Mouse (Mus musculus): ENCODE data around the gene Hexb. TPM values are rescaled to one million over a fixed set of nuclear protein-coding genes. Genes with fewer than 3 reads are reported as not detected.

Hexb gene
- polyA plus RNA-seq, 1 experiment from 2014 or later: 273 TPM

DNA sequence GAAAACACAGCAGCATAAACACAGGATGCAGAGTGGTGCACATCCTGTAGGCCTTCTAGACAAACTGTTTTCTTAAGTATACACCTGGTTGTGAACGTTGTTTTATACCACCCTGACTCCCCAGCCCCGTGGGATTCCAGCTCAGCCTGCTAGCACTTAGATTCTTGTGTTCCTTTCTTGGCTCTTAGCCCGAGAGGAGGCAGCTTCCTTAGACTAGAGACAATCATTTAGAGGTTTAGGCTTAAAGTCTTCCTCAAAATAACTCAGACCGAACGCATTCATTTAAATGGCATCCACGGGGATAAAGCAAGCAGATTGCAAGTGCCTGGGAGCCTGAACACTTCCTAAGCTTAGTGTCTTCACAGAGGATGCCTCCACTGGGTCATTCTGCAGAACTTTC lies 44.6 kb upstream of the Hexb start:
- H3K9me3 ChIP-seq (ENCODE audit: control insufficient read depth): no peaks in the 10 kb centered on the region
- H3K4me1 ChIP-seq (replicated peaks; ENCODE audit: control insufficient read depth, insufficient read depth, low read length): peaks cover 17% of the 10 kb centered on the region; the same call in 1 of the 2 replicates
- WGBS: 13% methylated on average over 6 of the region's 6 CpGs
- peak overlapping the region; percentile 73 for H3K4me2 ChIP-seq (replicated peaks; ENCODE audit: low read depth)
- no peaks in the 10 kb centered on the region for H3K27me3 ChIP-seq (replicated peaks; ENCODE audit: control insufficient read depth, insufficient read depth, low read length)
- no peak overlapping the region for H3K27ac ChIP-seq (ENCODE audit: low read depth, low read length)
- no peak for ATAC-seq
- peaks cover 30% of the 10 kb centered on the region for H3K36me3 ChIP-seq (ENCODE audit: control insufficient read depth, insufficient read depth)
- TF ChIP-seq CTCF (IDR thresholded peaks at IDR 0.05; ENCODE audit: low read depth): no peak
- H3K9ac ChIP-seq (ENCODE audit: low read depth, low read length): peak overlapping the region; percentile 80; the same call in 1 of the 2 replicates
- peak overlapping the region; percentile 86 for H3K4me3 ChIP-seq (ENCODE audit: low read depth, low read length)

DNA sequence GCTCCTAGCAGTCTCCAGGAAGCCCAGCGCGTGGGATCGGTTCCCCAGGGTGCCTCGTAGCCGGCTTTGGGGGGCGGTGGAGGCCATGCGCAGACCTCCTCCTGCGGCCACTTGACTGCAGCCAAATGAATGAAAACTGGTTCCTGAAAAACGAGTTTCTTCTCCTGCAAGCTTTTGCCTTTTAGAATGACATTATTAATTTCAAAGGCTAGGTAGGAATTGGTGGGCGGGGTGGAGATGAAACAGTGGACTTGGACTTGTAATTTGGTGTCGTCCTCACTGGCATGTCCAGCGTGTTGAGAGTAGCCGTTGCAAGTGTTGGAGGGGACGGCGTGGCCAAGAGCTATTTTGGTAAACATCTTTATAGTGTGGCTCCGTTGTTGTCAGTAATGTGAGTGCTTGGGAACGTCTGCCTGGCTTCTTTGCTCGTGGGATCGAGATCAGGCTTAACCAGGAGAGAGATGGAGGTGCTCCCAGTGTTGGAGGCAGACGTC lies 43.7 kb upstream of the Hexb start:
- peak overlapping the region; percentile 80 for H3K9ac ChIP-seq (ENCODE audit: low read depth, low read length)
- peak overlapping the region; percentile 62 for H3K27ac ChIP-seq (ENCODE audit: low read depth, low read length)
- no peak for TF ChIP-seq CTCF (IDR thresholded peaks at IDR 0.05; ENCODE audit: low read depth)
- peak overlapping the region; percentile 73 for H3K4me2 ChIP-seq (replicated peaks; ENCODE audit: low read depth)
- under 1% methylated on average over 20 of the region's 20 CpGs for WGBS
- H3K4me3 ChIP-seq (ENCODE audit: low read depth, low read length): peak overlapping the region; percentile 86
- H3K27me3 ChIP-seq (replicated peaks; ENCODE audit: control insufficient read depth, insufficient read depth, low read length): no peaks in the 10 kb centered on the region
- peaks cover 18% of the 10 kb centered on the region; the same call in 1 of the 2 replicates for H3K4me1 ChIP-seq (replicated peaks; ENCODE audit: control insufficient read depth, insufficient read depth, low read length)
- H3K36me3 ChIP-seq (ENCODE audit: control insufficient read depth, insufficient read depth): peaks cover 22% of the 10 kb centered on the region
- no peak for ATAC-seq
- no peaks in the 10 kb centered on the region for H3K9me3 ChIP-seq (ENCODE audit: control insufficient read depth)

DNA sequence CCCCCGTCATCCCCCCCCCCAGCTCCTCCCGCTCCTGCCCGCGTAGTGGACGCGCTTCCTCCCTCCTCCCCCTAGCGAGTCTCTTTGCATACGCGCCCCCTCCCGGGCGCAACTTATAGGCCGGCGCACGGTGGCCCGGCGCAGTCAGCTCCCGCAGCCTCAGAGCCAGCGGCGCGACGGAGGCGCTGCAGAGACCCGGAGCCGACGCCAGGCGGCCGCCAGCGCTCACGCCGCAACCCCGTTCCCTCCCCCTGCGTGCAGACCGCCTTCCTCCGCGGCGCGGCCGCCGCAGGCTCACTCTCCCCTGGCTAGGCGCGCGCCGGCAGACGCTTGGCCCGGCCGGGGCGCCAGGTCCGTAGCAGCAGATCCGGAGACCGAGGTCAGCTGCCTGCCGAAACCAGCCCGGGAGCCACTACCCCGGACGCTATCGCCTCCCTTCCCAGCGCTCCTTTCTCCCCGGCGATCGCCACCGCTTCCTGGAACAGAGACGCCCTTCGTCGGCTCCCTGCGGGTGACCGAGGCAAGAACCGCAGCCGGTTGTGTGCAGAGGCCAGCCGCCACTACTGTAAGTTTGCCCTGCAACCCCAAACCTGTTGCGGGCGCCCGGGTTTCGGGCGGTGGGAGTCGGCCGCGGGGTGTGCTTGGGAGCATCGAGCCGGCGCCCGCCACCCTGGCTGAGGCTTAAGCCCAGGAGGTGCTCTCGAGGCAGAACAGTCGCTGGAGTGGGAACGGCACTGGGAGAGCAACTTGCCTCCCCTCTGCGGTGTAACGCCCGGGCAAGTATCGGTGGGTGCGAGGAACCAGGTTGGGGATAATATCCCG lies 43.0 kb upstream of the Hexb start, which contains the start of gene Enc1:
TSS of gene Enc1 (plus strand) at position 141 of the 822 bp plus-strand sequence.
- Histone ChIP-seq H3K9me3 (ENCODE audit: control insufficient read depth) (no peaks in the 10 kb centered on the region), H3K4me3 (ENCODE audit: low read depth, low read length) (peak within 1 kb of the TSS; percentile 86), H3K4me2 (replicated peaks; ENCODE audit: low read depth) (peak within 1 kb of the TSS; percentile 73), H3K27me3 (replicated peaks; ENCODE audit: control insufficient read depth, insufficient read depth, low read length) (no peaks in the 10 kb centered on the region), H3K9ac (ENCODE audit: low read depth, low read length) (peak within 1 kb of the TSS; percentile 80), H3K4me1 (replicated peaks; ENCODE audit: control insufficient read depth, insufficient read depth, low read length) (peaks cover 18% of the 10 kb centered on the region; the same call in 1 of the 2 replicates), H3K27ac (ENCODE audit: low read depth, low read length) (peak within 1 kb of the TSS; percentile 88), H3K36me3 (ENCODE audit: control insufficient read depth, insufficient read depth) (peaks cover 16% of the 10 kb centered on the region)
- WGBS: under 1% methylated on average over 67 of the region's 89 CpGs
- peak; percentile 87 for TF ChIP-seq CTCF (IDR thresholded peaks at IDR 0.05; ENCODE audit: low read depth)
- ATAC-seq: peak; percentile 88

DNA sequence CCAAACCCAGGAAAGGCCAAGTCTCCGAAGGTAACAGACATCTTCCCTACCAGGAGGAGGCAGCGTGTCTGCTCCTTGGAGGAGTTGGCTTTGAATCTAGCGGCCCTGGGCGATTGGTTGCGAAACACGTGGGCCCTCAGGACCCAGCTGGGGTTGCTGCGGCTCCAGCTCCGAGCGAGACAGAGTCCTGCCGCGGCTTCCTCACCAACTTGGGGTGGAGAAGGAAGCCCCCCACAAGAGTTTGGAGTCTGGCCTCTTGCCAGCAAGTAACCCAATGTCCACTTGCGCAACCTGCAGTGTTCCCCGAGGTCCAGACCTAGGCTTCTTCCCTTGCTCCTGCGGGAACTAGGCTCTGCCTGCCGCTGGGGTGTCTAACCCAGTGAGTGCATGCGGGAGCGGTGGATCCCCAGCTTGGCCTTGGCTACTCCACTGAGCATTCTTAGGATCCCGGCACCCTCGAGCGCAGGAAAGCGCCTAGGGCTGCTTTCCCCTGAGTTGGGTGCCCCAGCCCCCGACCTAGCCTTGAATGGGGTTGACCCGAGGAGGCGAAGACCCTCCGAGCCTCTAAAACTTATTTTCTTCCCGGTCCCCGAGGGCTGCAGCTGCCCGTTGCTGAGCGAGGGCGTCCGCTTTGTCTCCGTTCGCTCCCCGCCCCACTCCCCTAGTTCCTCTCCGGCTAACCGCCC lies 42.3 kb upstream of the Hexb start:
- Histone ChIP-seq H3K4me2 (replicated peaks; ENCODE audit: low read depth) (peak overlapping the region; percentile 73), H3K4me3 (ENCODE audit: low read depth, low read length) (peak overlapping the region; percentile 86), H3K9me3 (ENCODE audit: control insufficient read depth) (no peaks in the 10 kb centered on the region), H3K9ac (ENCODE audit: low read depth, low read length) (peak overlapping the region; percentile 55), H3K27ac (ENCODE audit: low read depth, low read length) (peak overlapping the region; percentile 88), H3K27me3 (replicated peaks; ENCODE audit: control insufficient read depth, insufficient read depth, low read length) (no peaks in the 10 kb centered on the region), H3K36me3 (ENCODE audit: control insufficient read depth, insufficient read depth) (peaks cover 8% of the 10 kb centered on the region), H3K4me1 (replicated peaks; ENCODE audit: control insufficient read depth, insufficient read depth, low read length) (peaks cover 18% of the 10 kb centered on the region; the same call in 1 of the 2 replicates)
- 1% methylated on average over 34 of the region's 36 CpGs for whole genome bisulfite sequencing
- peak; percentile 62 for ATAC-seq
- peak; percentile 76 for TF ChIP-seq CTCF (IDR thresholded peaks at IDR 0.05; ENCODE audit: low read depth)

DNA sequence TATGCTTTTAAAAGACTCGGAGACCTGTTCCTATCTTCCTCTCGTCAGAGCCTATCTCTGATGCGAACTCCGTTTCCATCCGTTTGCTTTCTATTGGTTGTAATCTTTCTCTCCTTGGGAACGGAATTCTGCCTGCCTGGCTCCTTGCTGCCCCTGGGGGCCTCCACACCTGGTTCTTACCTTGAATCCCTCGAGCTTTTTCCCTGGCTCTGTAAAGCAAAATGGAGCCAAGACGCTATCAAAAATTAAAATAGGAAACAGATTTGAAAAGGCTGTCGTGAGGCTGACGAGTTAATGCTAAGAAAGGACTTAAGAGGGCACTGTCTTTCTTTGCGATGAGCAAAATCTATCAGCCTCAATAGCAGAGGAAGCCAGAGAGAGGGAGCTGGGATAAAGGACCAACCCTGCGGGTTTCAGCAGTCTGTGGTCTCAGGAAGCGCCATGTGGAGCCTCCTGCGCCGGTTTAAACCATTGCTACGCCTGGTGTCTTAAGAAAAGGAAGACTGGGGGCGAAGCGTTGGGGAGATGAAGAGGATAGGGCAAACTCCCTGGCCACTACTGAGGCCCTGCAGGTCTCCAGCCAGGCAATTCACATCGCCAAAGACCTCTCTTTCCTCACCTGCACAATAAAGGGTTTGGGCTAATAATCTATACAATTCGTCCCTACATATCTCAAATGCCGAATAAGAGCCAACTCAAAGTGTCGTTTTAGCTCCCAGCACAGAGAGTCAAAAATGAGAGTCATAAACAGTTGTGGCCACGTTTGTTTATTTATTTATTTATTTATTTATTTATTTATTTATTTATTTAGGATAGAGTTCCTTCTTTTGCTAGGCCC lies 41.4 kb upstream of the Hexb start:
- Histone ChIP-seq H3K9ac (ENCODE audit: low read depth, low read length) (no peak overlapping the region), H3K4me2 (replicated peaks; ENCODE audit: low read depth) (peak overlapping the region; percentile 73), H3K27ac (ENCODE audit: low read depth, low read length) (peak overlapping the region; percentile 37), H3K36me3 (ENCODE audit: control insufficient read depth, insufficient read depth) (no peaks in the 10 kb centered on the region), H3K27me3 (replicated peaks; ENCODE audit: control insufficient read depth, insufficient read depth, low read length) (no peaks in the 10 kb centered on the region), H3K9me3 (ENCODE audit: control insufficient read depth) (no peaks in the 10 kb centered on the region), H3K4me3 (ENCODE audit: low read depth, low read length) (0 out of 2 replicates have a peak overlapping the region, but pooled peaks have one; percentile 11), H3K4me1 (replicated peaks; ENCODE audit: control insufficient read depth, insufficient read depth, low read length) (peaks cover 18% of the 10 kb centered on the region; the same call in 1 of the 2 replicates)
- peak; percentile 84 for TF ChIP-seq CTCF (IDR thresholded peaks at IDR 0.05; ENCODE audit: low read depth)
- ATAC-seq: no peak
- WGBS: 8% methylated on average over 23 of the region's 23 CpGs
